Mouse (Mus musculus) heart, embryonic 11.5 days (tissue): ENCODE measurements around the gene Txnrd1. TPM values are rescaled to one million over a fixed set of nuclear protein-coding genes. Genes with fewer than 3 reads are reported as not detected.

ENCODE experiments used
- ATAC-seq: fragments of 200-750 bp; cut with Nextera tagmentation; replicated peaks from 2 replicates; pipeline ENCODE4 v1.8.0; 2017; ENCODE audit warnings: moderate library complexity; ENCODE audit not compliant: insufficient number of reproducible peaks, low FRiP score, low TSS enrichment
- H3K27ac ChIP-seq: fragments of 300-500 bp; sonication (generic); 2 replicates; pipeline ENCODE4 v1.5.1; 2014; ENCODE audit warnings: mild to moderate bottlenecking, low read depth, low read length
- H3K27me3 ChIP-seq: fragments of 300-500 bp; sonication (generic); 2 replicates; pipeline ENCODE4 v1.6.1; 2014; ENCODE audit warnings: mild to moderate bottlenecking, low read length, mixed read lengths; ENCODE audit not compliant: control insufficient read depth, insufficient read depth
- H3K36me3 ChIP-seq: fragments of 300-500 bp; sonication (generic); 2 replicates; pipeline ENCODE4 v1.6.1; 2014; ENCODE audit warnings: mild to moderate bottlenecking, low read length, moderate library complexity, mixed read lengths; ENCODE audit not compliant: control insufficient read depth, insufficient read depth
- H3K4me1 ChIP-seq: fragments of 300-500 bp; sonication (generic); 2 replicates; pipeline ENCODE4 v1.6.1; 2014; ENCODE audit warnings: low read length; ENCODE audit not compliant: control insufficient read depth, insufficient read depth
- H3K4me2 ChIP-seq: fragments of 300-500 bp; sonication (generic); 2 replicates; pipeline ENCODE4 v1.6.1; 2014; ENCODE audit warnings: mild to moderate bottlenecking, moderate library complexity
- H3K4me3 ChIP-seq: fragments of 300-500 bp; sonication (generic); 2 replicates; pipeline ENCODE4 v1.5.1; 2014; ENCODE audit warnings: low read depth, low read length
- H3K9ac ChIP-seq: fragments of 300-500 bp; sonication (generic); 2 replicates; pipeline ENCODE4 v1.6.1; 2014; ENCODE audit warnings: mild to moderate bottlenecking, low read depth, low read length, moderate library complexity
- H3K9me3 ChIP-seq: fragments of 300-500 bp; sonication (generic); replicated peaks from 2 replicates; pipeline ENCODE4 v1.6.1; 2016; ENCODE audit warnings: low read length; ENCODE audit not compliant: control insufficient read depth
- WGBS: fragments of 180-500 bp; shearing (Covaris S2); extraction: QIAGEN DNeasy Blood & Tissue Kit; methylation state at CpG from one replicate; pipeline ENCODE4 v1.1.7; 2014; ENCODE audit not compliant: insufficient replicate concordance; 5-methylcytosine and 5-hydroxymethylcytosine counted together
- polyA plus RNA-seq: library from polyadenylated mRNA; unstranded; fragments of >200 nt; fragmentation: Nextera tagmentation; extraction: Ambion mirVana; gene quantifications from 2 replicates; pipeline ENCODE4 v1.2.1, GENCODE M21; 2014

Txnrd1 gene
- polyA plus RNA-seq, 1 experiment from 2014 or later: 88.2 TPM

DNA sequence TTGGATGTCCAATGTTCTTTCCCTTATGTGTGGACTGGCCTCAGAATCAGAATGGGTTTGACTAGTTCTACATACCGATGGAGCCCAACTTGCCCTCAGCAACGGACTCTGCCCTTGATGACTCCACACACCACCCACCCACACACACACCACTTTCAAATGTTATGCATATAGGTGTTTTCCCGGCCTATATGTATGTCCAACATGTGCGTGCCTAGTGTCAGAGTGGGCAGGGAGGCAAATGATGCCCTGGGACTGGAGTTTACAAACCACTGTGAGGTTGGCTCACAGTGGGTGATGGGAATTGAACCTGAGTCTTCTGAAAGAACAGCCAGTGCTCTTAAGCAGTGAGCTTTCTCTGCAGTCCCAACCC lies 36.6 kb upstream of the Txnrd1 start:
- H3K27me3 ChIP-seq: no peaks in the 10 kb centered on the region
- ATAC-seq: no peak
- H3K4me3 ChIP-seq: no peak overlapping the region
- no peak overlapping the region for H3K4me2 ChIP-seq
- H3K9me3 ChIP-seq: no peaks in the 10 kb centered on the region
- 83% methylated on average over 4 of the region's 4 CpGs for WGBS
- H3K36me3 ChIP-seq: no peaks in the 10 kb centered on the region
- H3K9ac ChIP-seq: no peak overlapping the region
- H3K27ac ChIP-seq: no peak overlapping the region
- peaks cover 15% of the 10 kb centered on the region; the same call in 1 of the 2 replicates for H3K4me1 ChIP-seq

DNA sequence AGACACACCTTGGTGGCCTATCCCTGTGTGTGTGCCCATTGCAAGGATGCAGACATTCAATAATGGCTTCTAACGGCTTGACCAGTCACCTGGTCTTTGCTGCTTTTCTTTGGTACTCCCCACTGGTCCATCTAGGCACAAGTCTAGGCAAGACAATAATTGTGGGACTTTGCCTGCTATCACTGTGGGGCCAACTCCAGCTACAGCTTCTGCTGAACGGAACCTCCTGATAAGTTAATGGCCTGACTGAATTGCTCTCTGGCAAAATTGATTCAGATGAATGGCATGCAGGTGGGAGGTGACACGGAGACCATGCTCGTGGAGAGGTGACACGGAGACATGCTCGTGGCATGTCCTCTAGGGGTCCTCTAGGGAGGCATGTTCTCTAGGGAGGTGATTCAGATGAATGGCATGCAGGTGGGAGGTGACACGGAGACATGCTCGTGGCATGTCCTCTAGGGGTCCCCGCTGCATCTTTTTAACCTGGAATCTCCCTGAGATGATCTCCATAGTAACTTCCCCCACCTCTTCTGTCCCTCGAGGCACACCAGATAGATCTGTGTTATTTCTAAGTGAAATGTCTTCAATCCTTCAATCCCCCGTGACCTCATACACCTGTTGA lies 35.3 kb upstream of the Txnrd1 start:
- 38% methylated on average over 11 of the region's 11 CpGs for WGBS
- Histone ChIP-seq H3K4me3 (no peak overlapping the region), H3K9ac (no peak overlapping the region), H3K27ac (no peak overlapping the region), H3K36me3 (no peaks in the 10 kb centered on the region), H3K27me3 (no peaks in the 10 kb centered on the region), H3K4me2 (no peak overlapping the region; the same call in 1 of the 2 replicates), H3K9me3 (no peaks in the 10 kb centered on the region), H3K4me1 (peaks cover 15% of the 10 kb centered on the region; the same call in 1 of the 2 replicates)
- 0 out of 2 replicates have a peak, but pooled peaks have one; percentile 29 for ATAC-seq

GRCm38 (mm10) chr10:82800094-82800493 lies 33.7 kb upstream of the Txnrd1 start:
- no peak for ATAC-seq
- no peaks in the 10 kb centered on the region for H3K9me3 ChIP-seq
- WGBS: 75% methylated on average over 5 of the region's 5 CpGs
- no peak overlapping the region for H3K4me2 ChIP-seq
- H3K36me3 ChIP-seq: no peaks in the 10 kb centered on the region
- H3K4me1 ChIP-seq: peaks cover 11% of the 10 kb centered on the region; the same call in 1 of the 2 replicates
- no peak overlapping the region for H3K9ac ChIP-seq
- no peaks in the 10 kb centered on the region for H3K27me3 ChIP-seq
- H3K4me3 ChIP-seq: no peak overlapping the region
- H3K27ac ChIP-seq: no peak overlapping the region

- Histone ChIP-seq H3K36me3 (no peaks in the 10 kb centered on the region), H3K27ac (no peak overlapping the region), H3K9ac (no peak overlapping the region), H3K4me3 (no peak overlapping the region), H3K4me2 (no peak overlapping the region), H3K9me3 (no peaks in the 10 kb centered on the region), H3K4me1 (no peaks in the 10 kb centered on the region), H3K27me3 (no peaks in the 10 kb centered on the region)
- no peak for ATAC-seq
- WGBS: 74% methylated on average over 3 of the region's 3 CpGs
Measured at GRCm38 (mm10) chr10:82804396-82804795, 29.4 kb upstream of the Txnrd1 start.

GRCm38 (mm10) chr10:82805111-82805510 lies 28.6 kb upstream of the Txnrd1 start:
- WGBS: 79% methylated on average over 6 of the region's 6 CpGs
- ATAC-seq: no peak

DNA sequence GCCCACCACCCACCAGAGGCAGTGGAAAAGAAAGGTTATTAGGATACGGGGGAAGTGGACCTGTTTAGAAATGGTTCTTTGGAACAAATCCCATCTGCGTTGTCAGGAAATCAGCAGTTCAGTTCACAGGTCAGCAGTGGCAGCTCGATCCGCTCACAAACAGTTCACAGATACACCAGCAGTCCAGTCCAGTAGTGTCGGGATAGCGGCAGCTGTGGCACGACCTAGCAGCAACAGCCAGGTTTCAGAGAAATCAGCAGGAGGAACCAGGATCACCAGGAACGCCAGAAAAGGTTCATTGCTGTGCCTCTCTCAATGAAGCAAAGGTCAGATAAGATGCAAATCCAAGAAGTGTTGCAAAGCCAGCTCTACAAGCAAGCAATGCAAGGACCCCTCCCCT lies 27.3 kb upstream of the Txnrd1 start:
- Histone ChIP-seq H3K27ac (no peak overlapping the region), H3K4me1 (no peaks in the 10 kb centered on the region), H3K9me3 (no peaks in the 10 kb centered on the region), H3K4me2 (no peak overlapping the region), H3K9ac (no peak overlapping the region), H3K27me3 (no peaks in the 10 kb centered on the region), H3K36me3 (no peaks in the 10 kb centered on the region), H3K4me3 (no peak overlapping the region)
- 68% methylated on average over 8 of the region's 8 CpGs for WGBS
- ATAC-seq: no peak

More at GRCm38 (mm10) chr10:82805111-82805510, 28.6 kb upstream of the Txnrd1 start:
- H3K27ac ChIP-seq: no peak overlapping the region
- H3K36me3 ChIP-seq: no peaks in the 10 kb centered on the region
- H3K4me1 ChIP-seq: no peaks in the 10 kb centered on the region
- no peak overlapping the region for H3K9ac ChIP-seq
- no peaks in the 10 kb centered on the region for H3K27me3 ChIP-seq
- H3K9me3 ChIP-seq: no peaks in the 10 kb centered on the region
- no peak overlapping the region for H3K4me2 ChIP-seq
- no peak overlapping the region for H3K4me3 ChIP-seq

GRCm38 (mm10) chr10:82807238-82807637 lies 26.5 kb upstream of the Txnrd1 start:
- H3K27me3 ChIP-seq: no peaks in the 10 kb centered on the region
- H3K9ac ChIP-seq: no peak overlapping the region
- no peak overlapping the region for H3K27ac ChIP-seq
- WGBS: 75% methylated on average over 7 of the region's 7 CpGs
- H3K4me2 ChIP-seq: no peak overlapping the region
- H3K36me3 ChIP-seq: no peaks in the 10 kb centered on the region
- no peaks in the 10 kb centered on the region for H3K4me1 ChIP-seq
- H3K4me3 ChIP-seq: no peak overlapping the region
- no peak for ATAC-seq
- H3K9me3 ChIP-seq: no peaks in the 10 kb centered on the region

- no peak overlapping the region for H3K9ac ChIP-seq
- no peak for ATAC-seq
- no peak overlapping the region for H3K27ac ChIP-seq
- WGBS: 21% methylated on average over 6 of the region's 6 CpGs
- H3K4me3 ChIP-seq: no peak overlapping the region
- no peaks in the 10 kb centered on the region for H3K4me1 ChIP-seq
- H3K4me2 ChIP-seq: no peak overlapping the region
- no peaks in the 10 kb centered on the region for H3K9me3 ChIP-seq
- H3K36me3 ChIP-seq: no peaks in the 10 kb centered on the region
- H3K27me3 ChIP-seq: no peaks in the 10 kb centered on the region
Measured at GRCm38 (mm10) chr10:82808155-82808554, 25.6 kb upstream of the Txnrd1 start.

GRCm38 (mm10) chr10:82808891-82809290 lies 24.9 kb upstream of the Txnrd1 start:
- Histone ChIP-seq H3K4me1 (no peaks in the 10 kb centered on the region), H3K4me3 (no peak overlapping the region), H3K4me2 (no peak overlapping the region), H3K27me3 (no peaks in the 10 kb centered on the region), H3K27ac (no peak overlapping the region), H3K9me3 (no peaks in the 10 kb centered on the region), H3K36me3 (no peaks in the 10 kb centered on the region), H3K9ac (no peak overlapping the region)
- 80% methylated on average over 8 of the region's 8 CpGs for WGBS
- no peak for ATAC-seq
